Mouse (Mus musculus): ENCODE measurements at regions not wholly inside any gene's neighbourhood (a gene's known extent, or its start where the extent isn't known, plus 50 kb on each side); places are given as distances from the start of the nearest gene placed in this dataset.

DNA sequence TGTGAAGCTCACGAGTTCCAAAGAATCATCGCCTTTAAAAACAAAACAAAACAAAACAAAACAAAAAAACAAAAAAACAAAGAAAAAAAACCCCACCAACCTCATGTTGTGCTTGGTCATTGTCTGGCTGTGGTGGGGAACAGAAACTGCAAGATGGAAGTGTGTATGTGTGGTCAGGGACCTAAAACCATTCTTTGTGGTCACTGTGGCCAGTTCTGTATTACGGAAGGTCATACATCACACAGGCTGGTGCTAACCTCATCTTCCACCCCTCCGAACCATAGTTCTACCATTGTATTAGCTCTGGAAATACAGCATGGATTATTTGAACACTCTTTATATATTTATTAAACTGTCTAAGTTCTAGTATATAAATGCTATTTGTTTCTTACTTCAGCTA is 173.2 kb downstream of the Ndfip2 start:
- ATAC-seq (ENCODE audit: low FRiP score, low read depth) = no peak
- Histone ChIP-seq H3K9me3 (ENCODE audit: control insufficient read depth, low read length) (no peaks in the 10 kb centered on the region), H3K27me3 (ENCODE audit: control insufficient read depth, insufficient read depth, low read length) (no peaks in the 10 kb centered on the region), H3K9ac (ENCODE audit: low read depth, low read length, severe bottlenecking) (no peak overlapping the region), H3K4me3 (replicated peaks; ENCODE audit: low read length) (no peak overlapping the region), H3K27ac (replicated peaks; ENCODE audit: low read depth, low read length) (no peak overlapping the region), H3K4me2 (replicated peaks; ENCODE audit: low read depth, low read length, severe bottlenecking) (no peak overlapping the region), H3K36me3 (ENCODE audit: control insufficient read depth, insufficient read depth, low read length) (no peaks in the 10 kb centered on the region), H3K4me1 (ENCODE audit: control insufficient read depth, insufficient read depth, low read length) (peaks cover 13% of the 10 kb centered on the region)
- DNase-seq (ENCODE audit: low spot score) = no peak
- no peak for TF ChIP-seq POLR2A (IDR thresholded peaks at IDR 0.05; ENCODE audit: borderline replicate concordance, extremely low read depth, insufficient read depth, insufficient read length)
- WGBS = 95% methylated on average over 4 of the region's 4 CpGs

DNA sequence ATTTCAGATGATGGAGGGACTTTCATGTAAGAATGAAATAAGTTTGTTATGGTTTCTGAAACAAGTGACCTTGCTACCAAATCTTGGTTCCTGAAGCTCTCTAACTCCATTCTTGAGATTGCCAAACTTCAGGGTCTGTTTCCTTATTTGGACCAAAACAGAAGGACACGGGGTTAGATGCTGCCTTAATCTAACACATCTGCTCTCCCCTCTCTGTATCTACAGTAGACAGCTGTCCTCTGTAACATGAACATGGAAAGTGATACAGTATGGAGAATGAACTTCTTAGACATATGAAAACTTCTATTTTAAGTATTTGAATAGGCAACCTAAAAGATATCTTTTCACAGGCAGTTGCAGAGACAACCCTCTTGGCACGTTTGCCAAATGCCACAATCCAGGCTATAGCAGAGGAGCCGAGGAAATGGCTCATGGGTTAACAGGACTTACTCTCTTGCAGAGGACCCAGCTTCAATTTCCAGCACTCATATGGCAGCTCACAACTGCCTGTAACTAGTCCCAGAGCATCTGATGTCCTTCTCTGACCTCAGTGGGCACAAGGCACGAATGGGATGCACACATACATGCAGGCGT is 171.4 kb downstream of the Ndfip2 start:
- no peak for TF ChIP-seq POLR2A (IDR thresholded peaks at IDR 0.05; ENCODE audit: borderline replicate concordance, extremely low read depth, insufficient read depth, insufficient read length)
- H3K4me3 ChIP-seq (replicated peaks; ENCODE audit: low read length) = no peak overlapping the region
- H3K27me3 ChIP-seq (ENCODE audit: control insufficient read depth, insufficient read depth, low read length) = no peaks in the 10 kb centered on the region
- peak; percentile 75 for ATAC-seq (ENCODE audit: low FRiP score, low read depth)
- 67% methylated on average over 5 of the region's 5 CpGs for WGBS
- peaks cover 19% of the 10 kb centered on the region for H3K4me1 ChIP-seq (ENCODE audit: control insufficient read depth, insufficient read depth, low read length)
- H3K4me2 ChIP-seq (replicated peaks; ENCODE audit: low read depth, low read length, severe bottlenecking) = no peak overlapping the region
- DNase-seq (ENCODE audit: low spot score) = peak; percentile 40
- H3K27ac ChIP-seq (replicated peaks; ENCODE audit: low read depth, low read length) = no peak overlapping the region
- H3K9me3 ChIP-seq (ENCODE audit: control insufficient read depth, low read length) = no peaks in the 10 kb centered on the region
- no peak overlapping the region for H3K9ac ChIP-seq (ENCODE audit: low read depth, low read length, severe bottlenecking)
- H3K36me3 ChIP-seq (ENCODE audit: control insufficient read depth, insufficient read depth, low read length) = no peaks in the 10 kb centered on the region

DNA sequence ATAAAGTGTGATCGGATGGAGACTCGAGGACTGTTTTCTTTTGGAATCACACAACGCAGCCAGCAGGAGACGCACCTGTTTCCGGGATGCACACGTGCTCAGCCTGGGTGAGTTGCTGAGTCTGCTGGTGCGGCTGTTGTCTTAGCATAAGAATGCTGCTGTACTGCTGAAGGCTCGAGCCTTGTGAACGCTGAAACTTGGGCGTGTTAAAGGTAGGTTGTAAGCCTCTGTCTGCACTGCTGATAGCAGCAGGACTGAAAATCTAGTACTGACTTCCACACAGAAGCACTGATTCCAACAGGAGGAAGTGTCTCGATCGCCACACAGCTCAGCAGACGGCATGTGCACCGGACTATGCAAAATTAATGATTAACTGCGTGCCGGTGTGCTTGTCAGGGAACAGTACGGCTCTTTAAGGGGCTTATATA is 169.1 kb downstream of the Ndfip2 start:
- DNase-seq (ENCODE audit: low spot score) (peak; percentile 60), ATAC-seq (ENCODE audit: low FRiP score, low read depth) (peak; percentile 62; the same call in 1 of the 2 replicates)
- no peaks in the 10 kb centered on the region for H3K27me3 ChIP-seq (ENCODE audit: control insufficient read depth, insufficient read depth, low read length)
- H3K36me3 ChIP-seq (ENCODE audit: control insufficient read depth, insufficient read depth, low read length) = no peaks in the 10 kb centered on the region
- WGBS = 25% methylated on average over 17 of the region's 17 CpGs
- peak overlapping the region; percentile 31; the same call in 1 of the 2 replicates for H3K9ac ChIP-seq (ENCODE audit: low read depth, low read length, severe bottlenecking)
- H3K9me3 ChIP-seq (ENCODE audit: control insufficient read depth, low read length) = no peaks in the 10 kb centered on the region
- H3K4me2 ChIP-seq (replicated peaks; ENCODE audit: low read depth, low read length, severe bottlenecking) = peak overlapping the region; percentile 45
- H3K27ac ChIP-seq (replicated peaks; ENCODE audit: low read depth, low read length) = peak overlapping the region; percentile 67
- no peak for TF ChIP-seq POLR2A (IDR thresholded peaks at IDR 0.05; ENCODE audit: borderline replicate concordance, extremely low read depth, insufficient read depth, insufficient read length)
- peak overlapping the region; percentile 8; the same call in 1 of the 2 replicates for H3K4me3 ChIP-seq (replicated peaks; ENCODE audit: low read length)
- H3K4me1 ChIP-seq (ENCODE audit: control insufficient read depth, insufficient read depth, low read length) = peaks cover 17% of the 10 kb centered on the region

DNA sequence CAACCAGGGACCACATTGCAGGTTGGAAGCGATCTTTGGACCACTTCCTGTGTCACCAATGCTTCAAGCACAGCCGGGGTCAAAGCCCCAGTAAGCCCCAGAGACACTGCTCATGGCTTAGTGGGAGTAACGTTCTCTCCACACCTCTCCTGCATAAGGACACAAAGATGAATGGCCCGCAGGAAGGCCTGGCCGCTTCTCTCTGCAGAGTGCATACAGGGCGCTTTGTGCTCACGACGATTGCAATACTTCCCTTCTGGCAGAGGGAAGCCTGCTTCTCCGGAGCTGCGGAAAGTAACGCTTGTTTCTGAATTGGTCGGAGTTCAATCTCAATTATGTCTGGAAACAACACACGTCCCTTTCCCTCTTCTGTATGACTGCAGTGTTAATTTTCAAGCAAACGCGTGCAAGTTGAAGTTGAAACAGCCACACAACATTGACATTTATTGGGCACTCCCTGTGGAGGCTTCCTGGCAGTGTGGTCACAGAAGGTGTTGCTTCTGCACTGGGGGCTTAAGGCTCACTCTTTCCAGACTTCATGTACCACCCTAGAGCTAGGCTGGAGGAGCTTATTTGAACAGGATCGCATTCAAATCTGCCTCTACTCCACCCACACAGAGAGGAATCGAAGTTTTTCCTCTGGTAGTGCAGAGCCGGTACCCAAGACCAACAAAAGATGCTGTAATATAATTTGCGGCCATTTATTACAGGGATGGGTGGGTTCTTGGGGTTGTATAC is 168.4 kb downstream of the Ndfip2 start:
- H3K36me3 ChIP-seq (ENCODE audit: control insufficient read depth, insufficient read depth, low read length) = no peaks in the 10 kb centered on the region
- ATAC-seq (ENCODE audit: low FRiP score, low read depth) (peak; percentile 60), DNase-seq (ENCODE audit: low spot score) (peak; percentile 44)
- no peaks in the 10 kb centered on the region for H3K9me3 ChIP-seq (ENCODE audit: control insufficient read depth, low read length)
- no peak overlapping the region for H3K9ac ChIP-seq (ENCODE audit: low read depth, low read length, severe bottlenecking)
- no peak overlapping the region for H3K4me3 ChIP-seq (replicated peaks; ENCODE audit: low read length)
- WGBS = 33% methylated on average over 19 of the region's 19 CpGs
- no peaks in the 10 kb centered on the region for H3K27me3 ChIP-seq (ENCODE audit: control insufficient read depth, insufficient read depth, low read length)
- H3K4me1 ChIP-seq (ENCODE audit: control insufficient read depth, insufficient read depth, low read length) = peaks cover 17% of the 10 kb centered on the region
- H3K27ac ChIP-seq (replicated peaks; ENCODE audit: low read depth, low read length) = peak overlapping the region; percentile 67
- TF ChIP-seq POLR2A (IDR thresholded peaks at IDR 0.05; ENCODE audit: borderline replicate concordance, extremely low read depth, insufficient read depth, insufficient read length) = no peak
- H3K4me2 ChIP-seq (replicated peaks; ENCODE audit: low read depth, low read length, severe bottlenecking) = peak overlapping the region; percentile 45

GRCm38 (mm10) chr14:105417967-105418366 is 159.6 kb downstream of the Ndfip2 start:
- Histone ChIP-seq H3K4me1 (ENCODE audit: control insufficient read depth, insufficient read depth, low read length) (peaks cover 7% of the 10 kb centered on the region; the same call in 1 of the 2 replicates), H3K9ac (ENCODE audit: low read depth, low read length, severe bottlenecking) (no peak overlapping the region), H3K36me3 (ENCODE audit: control insufficient read depth, insufficient read depth, low read length) (no peaks in the 10 kb centered on the region), H3K27me3 (ENCODE audit: control insufficient read depth, insufficient read depth, low read length) (no peaks in the 10 kb centered on the region), H3K27ac (replicated peaks; ENCODE audit: low read depth, low read length) (no peak overlapping the region), H3K4me3 (replicated peaks; ENCODE audit: low read length) (no peak overlapping the region), H3K4me2 (replicated peaks; ENCODE audit: low read depth, low read length, severe bottlenecking) (no peak overlapping the region), H3K9me3 (ENCODE audit: control insufficient read depth, low read length) (no peaks in the 10 kb centered on the region)
- 51% methylated on average over 4 of the region's 4 CpGs for WGBS
- TF ChIP-seq POLR2A (IDR thresholded peaks at IDR 0.05; ENCODE audit: borderline replicate concordance, extremely low read depth, insufficient read depth, insufficient read length) = no peak
- no peak for DNase-seq (ENCODE audit: low spot score)
- no peak for ATAC-seq (ENCODE audit: low FRiP score, low read depth)
